Mouse (Mus musculus) B cell, adult 67 days (primary cell): ENCODE results near the gene Gm7358. TPM values are rescaled to one million over a fixed set of nuclear protein-coding genes. Genes with fewer than 3 reads are reported as not detected.

Experiments used
- total RNA-seq, 2 experiments: library from RNA; stranded (reverse); gene quantifications; 4 replicates each; pipeline ENCODE4 v1.2.4; 2023

Gene Gm7358
- total RNA-seq, result not detected

GRCm38 (mm10) chr17:14059431-14059830 is at the start of gene Gm7358:
Gene Gm7358, minus strand, starts transcription at chr17:14059531.

Other genes starting within 250 kb of the Gm7358 start
- gene Gm7168, start 111.2 kb downstream of the Gm7358 start, total RNA-seq, result not detected
- gene Gm7356, start 55.8 kb downstream of the Gm7358 start, total RNA-seq, result not detected
- not detected for gene Dact2, start 144.8 kb upstream of the Gm7358 start, total RNA-seq
- gene Smoc2, start 220.0 kb upstream of the Gm7358 start, total RNA-seq, result not detected